Mouse (Mus musculus): ENCODE results near the gene Afp. TPM values are rescaled to one million over a fixed set of nuclear protein-coding genes. Genes with fewer than 3 reads are reported as not detected.

Afp gene
- polyA plus RNA-seq, 1 experiment from 2014 or later: 1.6 TPM

- WGBS: 54% methylated on average over 4 of the region's 4 CpGs
- H3K36me3 ChIP-seq (ENCODE audit: insufficient read depth, low read length): no peaks in the 10 kb centered on the region
- no peaks in the 10 kb centered on the region for H3K9me3 ChIP-seq (ENCODE audit: low read length)
These were observed 23.7 kb upstream of the Afp start for GRCm38 (mm10) chr5:90466806-90467205.

GRCm38 (mm10) chr5:90467245-90467644 is 23.3 kb upstream of the Afp start:
- H3K4me3 ChIP-seq (ENCODE audit: low read depth, low read length): no peak overlapping the region
- DNase-seq (ENCODE audit: low spot score): peak; percentile 11
- H3K27me3 ChIP-seq (replicated peaks; ENCODE audit: insufficient read depth, low read length): no peaks in the 10 kb centered on the region
- ATAC-seq: no peak
- H3K36me3 ChIP-seq (ENCODE audit: insufficient read depth, low read length): no peaks in the 10 kb centered on the region
- WGBS: 48% methylated on average over 6 of the region's 6 CpGs
- no peak overlapping the region for H3K4me2 ChIP-seq (replicated peaks; ENCODE audit: low read depth, low read length)
- no peak overlapping the region for H3K27ac ChIP-seq (ENCODE audit: low read length)
- H3K9me3 ChIP-seq (ENCODE audit: low read length): no peaks in the 10 kb centered on the region
- H3K9ac ChIP-seq (replicated peaks; ENCODE audit: low read depth): no peak overlapping the region
- H3K4me1 ChIP-seq (ENCODE audit: insufficient read depth, low read depth, low read length): no peaks in the 10 kb centered on the region
- no peak for TF ChIP-seq EP300 (IDR thresholded peaks at IDR 0.05)
- TF ChIP-seq CTCF (IDR thresholded peaks at IDR 0.05): no peak

More at GRCm38 (mm10) chr5:90466806-90467205, 23.7 kb upstream of the Afp start:
- H3K9ac ChIP-seq (replicated peaks; ENCODE audit: low read depth): no peak overlapping the region
- ATAC-seq: no peak
- DNase-seq (ENCODE audit: low spot score): peak; percentile 18
- no peaks in the 10 kb centered on the region for H3K27me3 ChIP-seq (replicated peaks; ENCODE audit: insufficient read depth, low read length)
- no peak overlapping the region for H3K27ac ChIP-seq (ENCODE audit: low read length)
- H3K4me3 ChIP-seq (ENCODE audit: low read depth, low read length): no peak overlapping the region
- TF ChIP-seq CTCF (IDR thresholded peaks at IDR 0.05): no peak
- TF ChIP-seq EP300 (IDR thresholded peaks at IDR 0.05): no peak
- H3K4me2 ChIP-seq (replicated peaks; ENCODE audit: low read depth, low read length): no peak overlapping the region
- no peaks in the 10 kb centered on the region for H3K4me1 ChIP-seq (ENCODE audit: insufficient read depth, low read depth, low read length)

GRCm38 (mm10) chr5:90470836-90471235 is 19.7 kb upstream of the Afp start:
- H3K4me1 ChIP-seq (ENCODE audit: insufficient read depth, low read depth, low read length): no peaks in the 10 kb centered on the region
- H3K27me3 ChIP-seq (replicated peaks; ENCODE audit: insufficient read depth, low read length): no peaks in the 10 kb centered on the region
- H3K4me3 ChIP-seq (ENCODE audit: low read depth, low read length): no peak overlapping the region
- no peaks in the 10 kb centered on the region for H3K9me3 ChIP-seq (ENCODE audit: low read length)
- TF ChIP-seq EP300 (IDR thresholded peaks at IDR 0.05) (no peak), CTCF (IDR thresholded peaks at IDR 0.05) (no peak)
- no peak overlapping the region for H3K27ac ChIP-seq (ENCODE audit: low read length)
- no peaks in the 10 kb centered on the region for H3K36me3 ChIP-seq (ENCODE audit: insufficient read depth, low read length)
- no peak overlapping the region for H3K9ac ChIP-seq (replicated peaks; ENCODE audit: low read depth)
- no peak for DNase-seq (ENCODE audit: low spot score)
- no peak for ATAC-seq
- no peak overlapping the region for H3K4me2 ChIP-seq (replicated peaks; ENCODE audit: low read depth, low read length)
- 55% methylated on average over 3 of the region's 3 CpGs for whole genome bisulfite sequencing

- TF ChIP-seq EP300 (IDR thresholded peaks at IDR 0.05): no peak
- no peak for TF ChIP-seq CTCF (IDR thresholded peaks at IDR 0.05)
- ATAC-seq (no peak), DNase-seq (ENCODE audit: low spot score) (no peak)
- Histone ChIP-seq H3K4me2 (replicated peaks; ENCODE audit: low read depth, low read length) (no peak overlapping the region), H3K36me3 (ENCODE audit: insufficient read depth, low read length) (no peaks in the 10 kb centered on the region), H3K9me3 (ENCODE audit: low read length) (no peaks in the 10 kb centered on the region), H3K4me3 (ENCODE audit: low read depth, low read length) (no peak overlapping the region), H3K9ac (replicated peaks; ENCODE audit: low read depth) (no peak overlapping the region), H3K27ac (ENCODE audit: low read length) (no peak overlapping the region), H3K27me3 (replicated peaks; ENCODE audit: insufficient read depth, low read length) (no peaks in the 10 kb centered on the region), H3K4me1 (ENCODE audit: insufficient read depth, low read depth, low read length) (no peaks in the 10 kb centered on the region)
- WGBS: 86% methylated on average over 4 of the region's 4 CpGs
These were observed 16.6 kb upstream of the Afp start for GRCm38 (mm10) chr5:90473902-90474301.

- no peak overlapping the region for H3K4me2 ChIP-seq (replicated peaks; ENCODE audit: low read depth, low read length)
- 85% methylated on average over 5 of the region's 5 CpGs for WGBS
- no peaks in the 10 kb centered on the region for H3K27me3 ChIP-seq (replicated peaks; ENCODE audit: insufficient read depth, low read length)
- H3K27ac ChIP-seq (ENCODE audit: low read length): no peak overlapping the region
- DNase-seq (ENCODE audit: low spot score) (no peak), ATAC-seq (no peak)
- no peaks in the 10 kb centered on the region for H3K9me3 ChIP-seq (ENCODE audit: low read length)
- H3K4me3 ChIP-seq (ENCODE audit: low read depth, low read length): no peak overlapping the region
- TF ChIP-seq EP300 (IDR thresholded peaks at IDR 0.05) (no peak), CTCF (IDR thresholded peaks at IDR 0.05) (no peak)
- H3K4me1 ChIP-seq (ENCODE audit: insufficient read depth, low read depth, low read length): no peaks in the 10 kb centered on the region
- no peak overlapping the region for H3K9ac ChIP-seq (replicated peaks; ENCODE audit: low read depth)
- no peaks in the 10 kb centered on the region for H3K36me3 ChIP-seq (ENCODE audit: insufficient read depth, low read length)
These were observed 16.2 kb upstream of the Afp start for GRCm38 (mm10) chr5:90474369-90474768.

- no peaks in the 10 kb centered on the region for H3K27me3 ChIP-seq (replicated peaks; ENCODE audit: insufficient read depth, low read length)
- no peaks in the 10 kb centered on the region for H3K9me3 ChIP-seq (ENCODE audit: low read length)
- H3K4me2 ChIP-seq (replicated peaks; ENCODE audit: low read depth, low read length): no peak overlapping the region
- H3K9ac ChIP-seq (replicated peaks; ENCODE audit: low read depth): no peak overlapping the region
- H3K4me3 ChIP-seq (ENCODE audit: low read depth, low read length): no peak overlapping the region
- no peak for TF ChIP-seq CTCF (IDR thresholded peaks at IDR 0.05)
- no peak for TF ChIP-seq EP300 (IDR thresholded peaks at IDR 0.05)
- H3K4me1 ChIP-seq (ENCODE audit: insufficient read depth, low read depth, low read length): no peaks in the 10 kb centered on the region
- H3K36me3 ChIP-seq (ENCODE audit: insufficient read depth, low read length): no peaks in the 10 kb centered on the region
- no peak overlapping the region for H3K27ac ChIP-seq (ENCODE audit: low read length)
- DNase-seq (ENCODE audit: low spot score): no peak
- 88% methylated on average over 3 of the region's 3 CpGs for WGBS
- ATAC-seq: no peak
These were observed 13.8 kb upstream of the Afp start for GRCm38 (mm10) chr5:90476741-90477140.
